Mouse (Mus musculus) midbrain, embryonic 13.5 days (tissue): ENCODE results near the gene Polr2m. TPM values are rescaled to one million over a fixed set of nuclear protein-coding genes. Genes with fewer than 3 reads are reported as not detected.
"Not testable (repeated sequence)": the region's sequence is repeated elsewhere in the genome, so short reads cannot be mapped to it uniquely, and the experiment has no call there.

Source experiments
- ATAC-seq: fragments of 200-750 bp; cut with Nextera tagmentation; 2 replicates; pipeline ENCODE4 v1.8.0; 2017; ENCODE audit warnings: mild to moderate bottlenecking, moderate TSS enrichment, moderate library complexity
- H3K27ac ChIP-seq: fragments of 300-500 bp; sonication (generic); 2 replicates; pipeline ENCODE4 v1.5.1; 2015; ENCODE audit warnings: inconsistent platforms, mild to moderate bottlenecking, moderate library complexity
- H3K27me3 ChIP-seq: fragments of 300-500 bp; sonication (generic); 2 replicates; pipeline ENCODE4 v1.6.1; 2015; ENCODE audit warnings: mild to moderate bottlenecking, inconsistent platforms
- H3K36me3 ChIP-seq: fragments of 300-500 bp; sonication (generic); 2 replicates; pipeline ENCODE4 v1.6.1; 2015; ENCODE audit warnings: mild to moderate bottlenecking, inconsistent platforms
- H3K4me1 ChIP-seq: fragments of 300-500 bp; sonication (generic); replicated peaks from 2 replicates; pipeline ENCODE4 v1.6.1; 2015; ENCODE audit warnings: inconsistent platforms
- H3K4me2 ChIP-seq: fragments of 300-500 bp; sonication (generic); replicated peaks from 2 replicates; pipeline ENCODE4 v1.6.1; 2015; ENCODE audit warnings: moderate library complexity, mild to moderate bottlenecking, inconsistent platforms
- H3K4me3 ChIP-seq: fragments of 300-500 bp; sonication (generic); replicated peaks from 2 replicates; pipeline ENCODE4 v1.5.1; 2015; ENCODE audit warnings: mild to moderate bottlenecking, inconsistent platforms
- H3K9ac ChIP-seq: fragments of 300-500 bp; sonication (generic); replicated peaks from 2 replicates; pipeline ENCODE4 v1.6.1; 2015; ENCODE audit warnings: mild to moderate bottlenecking, inconsistent platforms
- H3K9me3 ChIP-seq: fragments of 300-500 bp; sonication (generic); 2 replicates; pipeline ENCODE4 v1.6.1; 2016; ENCODE audit warnings: mild to moderate bottlenecking, inconsistent platforms
- WGBS: fragments of 180-500 bp; shearing (Covaris S2); methylation state at CpG from one replicate; pipeline ENCODE4 v1.1.7; 2015; 5-methylcytosine and 5-hydroxymethylcytosine counted together
- polyA plus RNA-seq: library from polyadenylated mRNA; unstranded; fragments of >200 nt; fragmentation: Nextera tagmentation; extraction: Ambion mirVana; gene quantifications from 2 replicates; pipeline ENCODE4 v1.2.1, GENCODE M21; 2015

Gene Polr2m
- polyA plus RNA-seq, 1 experiment from 2014 or later = 377 TPM

DNA sequence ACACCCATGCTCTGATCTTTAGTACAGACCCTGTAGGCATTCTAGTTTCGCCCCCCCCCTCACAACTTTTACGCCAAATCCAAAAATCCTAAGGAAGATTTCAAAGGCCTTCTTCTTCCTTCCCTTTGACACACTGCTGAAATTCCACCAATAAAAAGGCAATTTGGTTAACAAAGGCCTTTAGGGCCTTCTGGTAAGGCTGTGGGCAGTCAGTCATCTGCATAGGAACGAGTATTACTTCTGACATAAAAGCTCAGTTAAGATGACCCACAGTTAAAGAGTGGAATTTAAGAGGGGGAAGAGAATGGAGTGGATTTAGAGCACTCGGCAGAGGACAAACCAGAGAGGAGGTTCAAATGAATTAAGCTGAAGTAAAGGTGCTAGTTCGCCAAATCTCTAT lies 8.0 kb upstream of the Polr2m start:
- Histone ChIP-seq H3K27me3 (no peaks in the 10 kb centered on the region), H3K9ac (no peak overlapping the region), H3K4me1 (no peaks in the 10 kb centered on the region), H3K4me2 (no peak overlapping the region), H3K27ac (no peak overlapping the region), H3K9me3 (no peaks in the 10 kb centered on the region), H3K4me3 (no peak overlapping the region), H3K36me3 (no peaks in the 10 kb centered on the region)
- no peak for ATAC-seq
- 45% methylated on average over 5 of the region's 5 CpGs for WGBS

DNA sequence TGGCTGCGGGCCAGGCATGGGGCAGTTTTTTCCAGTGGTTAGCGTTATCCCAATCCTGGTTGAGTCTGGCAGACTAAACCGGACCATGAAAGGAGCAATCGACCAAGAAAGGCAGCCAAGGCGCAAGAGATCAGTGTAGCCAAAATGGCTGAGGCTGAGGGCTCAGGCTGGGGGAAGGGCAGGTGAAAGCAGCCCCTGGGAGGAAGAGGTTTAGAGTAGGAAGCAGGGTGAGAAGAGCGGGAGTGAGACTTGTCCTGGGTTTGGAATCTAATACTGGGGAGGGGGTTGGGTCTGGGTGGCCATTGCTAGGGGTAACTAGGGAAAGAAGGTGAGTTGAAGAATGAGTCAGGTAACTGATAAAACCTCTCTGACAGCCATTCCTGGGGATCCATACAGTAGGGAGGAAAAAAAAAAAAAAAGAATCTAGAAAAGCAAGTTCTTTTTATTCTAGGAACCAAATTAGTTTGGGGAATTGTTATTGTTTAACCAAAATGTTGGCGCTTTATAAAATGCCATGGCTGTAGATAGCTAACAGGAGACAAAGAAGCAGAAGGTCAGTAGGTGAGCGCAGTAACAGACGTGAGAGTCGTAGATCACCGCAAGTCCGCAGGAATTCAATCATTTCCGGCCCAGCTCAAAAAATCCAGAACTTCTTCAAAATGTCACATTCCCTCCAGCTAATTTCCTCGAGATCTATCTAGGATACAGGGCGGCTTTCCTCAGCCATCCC lies 6.7 kb upstream of the Polr2m start:
- Histone ChIP-seq H3K9ac (no peak overlapping the region), H3K4me3 (no peak overlapping the region), H3K36me3 (no peaks in the 10 kb centered on the region), H3K9me3 (no peaks in the 10 kb centered on the region), H3K4me1 (no peaks in the 10 kb centered on the region), H3K27ac (no peak overlapping the region), H3K4me2 (no peak overlapping the region), H3K27me3 (peaks cover 4% of the 10 kb centered on the region; the same call in 1 of the 2 replicates)
- 83% methylated on average over 15 of the region's 15 CpGs for WGBS
- ATAC-seq = no peak

GRCm38 (mm10) chr9:71490076-71490475 lies 4.3 kb upstream of the Polr2m start:
- Histone ChIP-seq H3K36me3 (no peaks in the 10 kb centered on the region), H3K9ac (no peak overlapping the region), H3K4me3 (no peak overlapping the region), H3K27ac (no peak overlapping the region), H3K4me1 (peaks cover 3% of the 10 kb centered on the region; the same call in 1 of the 2 replicates), H3K27me3 (peaks cover 4% of the 10 kb centered on the region; the same call in 1 of the 2 replicates), H3K4me2 (no peak overlapping the region), H3K9me3 (no peaks in the 10 kb centered on the region)
- WGBS = 48% methylated on average over 3 of the region's 3 CpGs
- no peak for ATAC-seq

DNA sequence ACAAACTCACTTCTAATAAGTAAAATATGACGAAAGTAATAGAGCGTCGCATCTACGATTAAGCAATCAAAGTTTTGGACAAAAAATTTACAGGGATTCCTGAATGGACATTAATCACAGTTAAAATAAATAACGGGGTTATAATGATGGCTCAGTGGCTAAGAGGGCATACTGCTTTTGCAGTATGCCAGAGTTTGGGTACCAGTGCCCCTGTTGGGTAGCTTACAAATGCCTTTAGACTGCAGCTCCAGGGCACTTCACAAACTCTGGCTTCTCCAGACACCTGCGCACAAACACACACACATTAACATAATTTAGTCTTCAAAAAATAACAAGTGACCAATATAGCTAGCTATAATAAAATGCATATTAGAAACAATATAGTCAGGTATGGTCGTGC lies 392 bp upstream of the Polr2m start:
- Histone ChIP-seq H3K9me3 (no peaks in the 10 kb centered on the region), H3K9ac (0 out of 2 replicates have a peak overlapping the region, but pooled peaks have one; percentile 10), H3K4me1 (peaks cover 15% of the 10 kb centered on the region), H3K27ac (0 out of 2 replicates have a peak overlapping the region, but pooled peaks have one; percentile 39), H3K4me3 (peak overlapping the region; percentile 98), H3K27me3 (peaks cover 4% of the 10 kb centered on the region; the same call in 1 of the 2 replicates), H3K36me3 (peaks cover 25% of the 10 kb centered on the region), H3K4me2 (peak overlapping the region; percentile 66)
- ATAC-seq = peak; percentile 77
- 43% methylated on average over 7 of the region's 7 CpGs for WGBS

DNA sequence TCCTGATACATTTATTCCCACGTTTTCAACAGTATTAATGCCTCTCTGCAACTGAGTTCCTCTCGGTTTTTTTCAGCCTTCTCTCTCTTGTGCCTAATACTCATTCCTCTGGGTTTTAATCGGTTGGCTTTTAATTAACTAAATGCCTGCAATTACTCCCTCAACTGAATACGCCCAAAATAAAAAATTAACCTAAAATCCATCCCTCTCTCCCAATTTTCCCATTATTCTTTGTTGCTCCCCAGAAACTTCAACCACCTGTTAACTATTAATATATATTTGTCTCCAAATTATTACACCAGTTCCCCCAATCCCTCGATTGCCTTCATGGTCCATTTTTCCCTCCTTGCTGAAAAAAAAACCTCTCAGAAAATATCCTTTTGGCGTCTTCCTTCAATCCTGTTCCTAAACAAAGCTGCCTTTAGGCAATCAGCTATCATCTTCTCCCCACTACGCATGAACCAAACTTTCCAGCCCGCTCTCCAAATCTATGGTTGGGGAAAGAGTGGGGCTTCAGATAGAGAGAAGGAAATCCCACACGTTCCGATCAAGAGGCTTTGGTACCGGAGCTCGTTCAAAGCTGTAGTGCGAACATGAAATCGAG lies 762 bp downstream of the Polr2m start:
- Histone ChIP-seq H3K27ac (peak overlapping the region; percentile 88), H3K4me2 (peak overlapping the region; percentile 66), H3K36me3 (peaks cover 36% of the 10 kb centered on the region), H3K9ac (peak overlapping the region; percentile 99), H3K9me3 (no peaks in the 10 kb centered on the region), H3K4me3 (peak overlapping the region; percentile 98), H3K4me1 (peaks cover 15% of the 10 kb centered on the region), H3K27me3 (peaks cover 4% of the 10 kb centered on the region; the same call in 1 of the 2 replicates)
- WGBS = 2% methylated on average over 14 of the region's 14 CpGs
- no peak for ATAC-seq

GRCm38 (mm10) chr9:71483872-71484271 lies 1.9 kb downstream of the Polr2m start:
- H3K27me3 ChIP-seq, H3K27ac ChIP-seq, ATAC-seq, H3K9ac ChIP-seq, H3K9me3 ChIP-seq: not testable (repeated sequence)
- Histone ChIP-seq H3K4me2 (peak overlapping the region; percentile 66), H3K4me3 (peak overlapping the region; percentile 98), H3K4me1 (peaks cover 15% of the 10 kb centered on the region), H3K36me3 (peaks cover 47% of the 10 kb centered on the region)
- WGBS = 87% methylated on average over 7 of the region's 7 CpGs

- 95% methylated on average over 2 of the region's 2 CpGs for WGBS
- H3K27ac ChIP-seq = no peak overlapping the region
- H3K9me3 ChIP-seq = no peaks in the 10 kb centered on the region
- H3K27me3 ChIP-seq = no peaks in the 10 kb centered on the region
- no peak for ATAC-seq
- peaks cover 79% of the 10 kb centered on the region for H3K36me3 ChIP-seq
- no peak overlapping the region for H3K4me2 ChIP-seq
- no peak overlapping the region for H3K9ac ChIP-seq
- no peak overlapping the region for H3K4me3 ChIP-seq
- peaks cover 12% of the 10 kb centered on the region for H3K4me1 ChIP-seq
These were observed 5.4 kb downstream of the Polr2m start for GRCm38 (mm10) chr9:71480305-71480704.

- ATAC-seq = no peak
- no peak overlapping the region for H3K4me3 ChIP-seq
- WGBS = 97% methylated on average over 9 of the region's 9 CpGs
- H3K36me3 ChIP-seq = peaks cover 87% of the 10 kb centered on the region
- no peak overlapping the region for H3K27ac ChIP-seq
- H3K9ac ChIP-seq = no peak overlapping the region
- H3K9me3 ChIP-seq = no peaks in the 10 kb centered on the region
- no peak overlapping the region for H3K4me2 ChIP-seq
- no peaks in the 10 kb centered on the region for H3K27me3 ChIP-seq
- H3K4me1 ChIP-seq = peaks cover 6% of the 10 kb centered on the region
These were observed 6.3 kb downstream of the Polr2m start for GRCm38 (mm10) chr9:71479413-71479812.

GRCm38 (mm10) chr9:71478596-71478995 lies 7.1 kb downstream of the Polr2m start:
- Histone ChIP-seq H3K27ac (no peak overlapping the region), H3K4me3 (no peak overlapping the region), H3K4me2 (no peak overlapping the region), H3K4me1 (no peaks in the 10 kb centered on the region), H3K9me3 (no peaks in the 10 kb centered on the region), H3K9ac (no peak overlapping the region), H3K36me3 (peaks cover 89% of the 10 kb centered on the region), H3K27me3 (no peaks in the 10 kb centered on the region)
- ATAC-seq = no peak
- WGBS = 97% methylated on average over 7 of the region's 7 CpGs

DNA sequence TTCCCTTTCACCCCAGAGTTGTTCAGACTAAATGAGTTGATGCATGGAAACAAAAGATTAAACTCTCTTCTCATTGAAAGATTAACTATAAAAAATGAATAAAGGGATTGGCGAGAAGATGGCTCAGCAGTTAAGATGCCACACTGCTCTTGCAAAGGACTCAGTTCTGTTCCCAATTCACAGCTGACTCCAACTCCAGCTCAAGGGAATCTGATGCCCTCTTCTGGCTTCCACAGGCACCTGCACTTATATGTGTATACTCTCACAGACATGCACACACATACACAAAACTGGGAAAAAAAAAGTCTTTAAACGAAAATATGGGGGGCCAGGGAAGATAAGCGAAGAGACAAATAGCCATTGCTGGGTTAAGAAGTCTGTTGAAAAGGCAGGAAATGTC lies 9.1 kb downstream of the Polr2m start:
- no peak for ATAC-seq
- H3K4me1 ChIP-seq = no peaks in the 10 kb centered on the region
- no peak overlapping the region for H3K4me2 ChIP-seq
- H3K27ac ChIP-seq = no peak overlapping the region
- WGBS = 97% methylated on average over 3 of the region's 3 CpGs
- H3K9ac ChIP-seq = no peak overlapping the region
- H3K9me3 ChIP-seq = no peaks in the 10 kb centered on the region
- no peak overlapping the region for H3K4me3 ChIP-seq
- H3K27me3 ChIP-seq = no peaks in the 10 kb centered on the region
- peaks cover 71% of the 10 kb centered on the region for H3K36me3 ChIP-seq

DNA sequence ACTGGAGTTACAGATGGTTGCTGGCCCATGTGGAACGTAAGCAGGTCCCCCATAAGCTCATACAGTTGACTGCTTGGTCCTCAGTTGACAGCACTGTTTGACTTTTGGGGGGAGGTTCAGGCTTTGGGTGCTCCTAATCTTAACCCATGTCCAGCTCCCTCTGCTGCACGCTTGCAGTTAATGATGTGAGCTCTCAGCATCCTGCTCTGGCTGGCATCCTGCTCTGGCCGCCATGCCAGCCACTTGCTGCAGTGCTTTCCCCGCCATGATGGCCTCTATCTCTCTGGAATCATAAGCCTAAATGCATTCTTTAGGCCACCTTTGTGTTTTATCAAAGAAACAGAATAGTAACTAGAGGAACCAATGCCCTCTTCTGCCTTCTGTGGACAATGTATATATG lies 10.2 kb downstream of the Polr2m start:
- Histone ChIP-seq H3K4me3 (no peak overlapping the region), H3K27me3 (no peaks in the 10 kb centered on the region), H3K27ac (no peak overlapping the region), H3K4me1 (no peaks in the 10 kb centered on the region), H3K9me3 (no peaks in the 10 kb centered on the region), H3K36me3 (peaks cover 60% of the 10 kb centered on the region), H3K9ac (no peak overlapping the region), H3K4me2 (no peak overlapping the region)
- WGBS = 88% methylated on average over 4 of the region's 4 CpGs
- ATAC-seq = no peak

GRCm38 (mm10) chr9:71467434-71467833 lies 18.3 kb downstream of the Polr2m start:
- Histone ChIP-seq H3K9me3 (no peaks in the 10 kb centered on the region), H3K4me1 (no peaks in the 10 kb centered on the region), H3K9ac (no peak overlapping the region), H3K4me3 (no peak overlapping the region), H3K36me3 (no peaks in the 10 kb centered on the region), H3K4me2 (no peak overlapping the region), H3K27ac (no peak overlapping the region), H3K27me3 (no peaks in the 10 kb centered on the region)
- ATAC-seq = no peak
- WGBS = 85% methylated on average over 4 of the region's 4 CpGs
